Mouse (Mus musculus) common myeloid progenitor, adult 5-6 weeks (primary cell): ENCODE results near the gene Faf1. TPM values are rescaled to one million over a fixed set of nuclear protein-coding genes. Genes with fewer than 3 reads are reported as not detected.

Experiments
- ATAC-seq: replicated peaks from 2 replicates; pipeline ENCODE4 v1.8.0; 2016; ENCODE audit warnings: low read depth, mild to moderate bottlenecking, moderate TSS enrichment, inconsistent platforms; ENCODE audit not compliant: poor library complexity, severe bottlenecking
- total RNA-seq: library from RNA; stranded (forward); fragments of 200-1000, 187-1606 nt; gene quantifications from 2 replicates; pipeline ENCODE4 v1.2.3, GENCODE M21; 2017

The Faf1 gene
- total RNA-seq, 1 experiment from 2014 or later: 59.8 TPM

- 0 out of 2 replicates have a peak, but pooled peaks have one; percentile 29 for ATAC-seq
Measured at GRCm38 (mm10) chr4:109887856-109888357, 211.5 kb downstream of the Faf1 start.

GRCm38 (mm10) chr4:109897810-109898566 is 221.6 kb downstream of the Faf1 start:
- ATAC-seq: peak; percentile 78

- ATAC-seq: no peak
Measured at GRCm38 (mm10) chr4:109901076-109901475, 224.7 kb downstream of the Faf1 start.

- no peak for ATAC-seq
Measured at GRCm38 (mm10) chr4:109904487-109904886, 228.1 kb downstream of the Faf1 start.

- ATAC-seq: no peak
Measured at GRCm38 (mm10) chr4:109929058-109929457, 252.7 kb downstream of the Faf1 start.

GRCm38 (mm10) chr4:109930445-109930844 is 254.1 kb downstream of the Faf1 start:
- ATAC-seq: peak; percentile 47; the same call in 1 of the 2 replicates

GRCm38 (mm10) chr4:109930935-109931334 is 254.5 kb downstream of the Faf1 start:
- no peak for ATAC-seq

- ATAC-seq: peak; percentile 62; the same call in 1 of the 2 replicates
Measured at GRCm38 (mm10) chr4:109936557-109936956, 260.2 kb downstream of the Faf1 start.

GRCm38 (mm10) chr4:109939291-109939690 is 262.9 kb downstream of the Faf1 start:
- ATAC-seq: no peak

GRCm38 (mm10) chr4:109945554-109945953 is 269.2 kb downstream of the Faf1 start:
- no peak for ATAC-seq

- no peak for ATAC-seq
Measured at GRCm38 (mm10) chr4:109949307-109949706, 272.9 kb downstream of the Faf1 start.

- no peak for ATAC-seq
Measured at GRCm38 (mm10) chr4:109953509-109953908, 277.1 kb downstream of the Faf1 start.

- ATAC-seq: no peak
Measured at GRCm38 (mm10) chr4:109960201-109960935, 284.0 kb downstream of the Faf1 start.

- ATAC-seq: peak; percentile 72
Measured at GRCm38 (mm10) chr4:109963570-109964279, 287.3 kb downstream of the Faf1 start.

- no peak for ATAC-seq
Measured at GRCm38 (mm10) chr4:109969561-109969960, 293.2 kb downstream of the Faf1 start.

- ATAC-seq: no peak
Measured at GRCm38 (mm10) chr4:109973991-109974654, 297.7 kb downstream of the Faf1 start.

- no peak for ATAC-seq
Measured at GRCm38 (mm10) chr4:109974655-109975380, 298.4 kb downstream of the Faf1 start.

- no peak for ATAC-seq
Measured at GRCm38 (mm10) chr4:109975381-109976240, 299.2 kb downstream of the Faf1 start.
